Mouse (Mus musculus) yolk sac, embryonic 10.5 days (tissue): ENCODE measurements around the gene Ccdc9.
A peak's percentile ranks its signal among the peaks of the same experiment; 100 is the strongest.
"Not testable (repeated sequence)": the region's sequence is repeated elsewhere in the genome, so short reads cannot be mapped to it uniquely, and the experiment has no call there.

Experiments used
- DNase-seq: peaks from one replicate; pipeline ENCODE4 v3.0.0-alpha.2; 2017; ENCODE audit warnings: low spot score

Ccdc9 gene

DNA sequence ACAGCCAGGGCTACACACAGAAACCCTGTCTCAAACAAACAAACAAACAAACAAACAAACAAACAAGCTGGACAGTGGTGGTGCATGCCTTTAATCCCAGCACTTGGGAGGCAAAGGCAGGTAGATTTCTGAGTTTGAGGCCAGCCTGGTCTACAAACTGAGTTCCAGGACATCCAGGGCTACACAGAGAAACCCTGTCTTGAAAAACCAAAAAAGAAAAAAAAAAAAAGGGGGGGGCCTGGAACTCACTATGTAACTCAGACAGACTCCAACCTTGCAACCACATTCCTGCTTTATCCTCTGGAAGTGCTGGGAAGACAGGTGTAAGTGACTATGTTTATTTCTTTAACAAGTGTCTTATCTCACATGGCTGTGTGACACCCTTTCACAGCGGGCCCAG, 21.5 kb upstream of the Ccdc9 start, which contains the start of gene Bbc3:
Gene Bbc3 (plus strand): TSS at position 301 of the 400 bp plus-strand sequence.
- DNase-seq: not testable (repeated sequence)

DNA sequence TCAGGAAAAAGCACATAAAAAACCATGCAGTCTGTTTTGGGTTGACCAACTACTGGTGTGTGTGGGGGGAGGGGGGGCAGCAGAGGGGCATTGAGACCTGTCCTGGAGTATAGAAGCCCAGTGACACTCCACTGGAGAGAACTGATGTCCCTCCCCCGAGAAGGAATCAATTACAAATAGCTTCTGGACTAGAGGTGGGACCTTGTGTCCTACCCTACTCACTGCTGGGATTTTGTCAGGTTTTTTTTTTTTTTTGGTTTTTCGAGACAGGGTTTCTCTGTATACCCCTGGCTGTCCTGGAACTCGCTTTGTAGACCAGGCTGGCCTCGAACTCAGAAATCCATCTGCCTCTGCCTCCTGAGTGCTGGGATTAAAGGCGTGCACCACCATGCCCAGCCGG, 20.5 kb upstream of the Ccdc9 start:
- not testable (repeated sequence) for DNase-seq

DNA sequence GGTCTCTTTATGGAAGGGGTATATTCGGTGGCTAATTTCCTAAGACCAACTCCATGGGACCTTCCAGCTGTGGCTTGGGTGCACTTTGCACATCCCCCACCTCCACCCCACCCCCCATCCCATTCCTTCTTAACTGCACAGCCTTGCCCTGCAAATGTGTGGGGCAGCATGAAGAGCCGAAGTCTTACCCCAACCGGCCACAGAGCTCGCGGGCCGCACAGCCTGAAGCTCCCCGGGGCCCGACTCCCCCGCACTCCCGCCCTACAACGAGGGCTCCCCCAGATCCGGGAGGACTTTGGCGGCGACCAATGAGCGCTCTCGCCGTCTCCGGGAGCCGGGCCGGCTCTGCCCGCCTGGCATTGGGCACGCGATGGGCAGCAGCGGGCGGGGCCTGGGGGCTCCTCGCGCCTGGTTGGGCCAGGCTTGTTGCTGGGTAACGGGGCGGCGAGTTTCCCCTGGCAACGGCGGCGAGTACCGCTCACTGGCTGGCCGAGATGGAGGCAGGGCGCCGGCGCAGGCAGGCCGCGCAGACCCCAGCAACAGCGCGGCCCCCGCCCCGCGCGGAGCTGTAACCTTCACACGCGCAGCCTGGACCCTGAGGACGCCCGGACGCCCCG, 12.9 kb upstream of the Ccdc9 start:
- DNase-seq: peak; percentile 71

DNA sequence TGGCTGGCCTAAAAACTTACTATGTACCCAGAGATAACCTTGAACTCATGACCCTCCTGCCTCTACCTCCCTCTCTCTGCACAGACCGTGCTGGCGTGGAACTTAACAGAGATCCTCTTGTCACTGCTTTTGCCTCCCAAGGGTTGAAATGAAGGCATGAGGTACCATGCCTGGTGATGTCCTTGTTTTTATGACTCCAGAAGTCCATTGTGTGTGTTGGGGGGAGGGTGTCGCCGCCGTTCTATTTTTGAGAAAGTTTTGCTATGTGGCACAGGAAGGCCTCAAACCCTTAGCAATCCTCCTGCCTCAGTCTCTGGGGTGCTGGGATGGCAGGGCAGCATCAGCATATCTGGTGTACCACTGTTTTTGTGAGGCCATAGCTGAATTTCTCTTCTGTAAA, 12.3 kb upstream of the Ccdc9 start:
- no peak for DNase-seq

DNA sequence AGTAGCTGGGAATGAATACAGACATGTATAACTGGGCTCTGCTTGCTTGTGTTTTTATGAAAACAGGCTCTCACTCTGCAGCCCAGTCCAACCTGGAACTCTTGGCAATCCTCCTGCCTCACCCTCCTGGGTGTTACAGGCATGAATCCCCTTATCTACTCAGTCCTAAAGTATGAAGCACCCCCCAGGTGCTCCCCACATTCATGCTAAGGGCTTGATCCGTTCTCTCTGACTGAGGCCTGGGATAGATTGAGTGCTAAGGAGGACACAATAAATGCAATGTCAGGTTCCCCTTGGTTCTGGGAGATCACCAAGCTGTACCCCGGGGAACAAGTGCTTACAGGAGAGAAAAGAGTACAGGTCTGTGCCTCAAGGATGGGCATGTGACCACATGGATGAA, 11.0 kb upstream of the Ccdc9 start:
- DNase-seq: no peak

DNA sequence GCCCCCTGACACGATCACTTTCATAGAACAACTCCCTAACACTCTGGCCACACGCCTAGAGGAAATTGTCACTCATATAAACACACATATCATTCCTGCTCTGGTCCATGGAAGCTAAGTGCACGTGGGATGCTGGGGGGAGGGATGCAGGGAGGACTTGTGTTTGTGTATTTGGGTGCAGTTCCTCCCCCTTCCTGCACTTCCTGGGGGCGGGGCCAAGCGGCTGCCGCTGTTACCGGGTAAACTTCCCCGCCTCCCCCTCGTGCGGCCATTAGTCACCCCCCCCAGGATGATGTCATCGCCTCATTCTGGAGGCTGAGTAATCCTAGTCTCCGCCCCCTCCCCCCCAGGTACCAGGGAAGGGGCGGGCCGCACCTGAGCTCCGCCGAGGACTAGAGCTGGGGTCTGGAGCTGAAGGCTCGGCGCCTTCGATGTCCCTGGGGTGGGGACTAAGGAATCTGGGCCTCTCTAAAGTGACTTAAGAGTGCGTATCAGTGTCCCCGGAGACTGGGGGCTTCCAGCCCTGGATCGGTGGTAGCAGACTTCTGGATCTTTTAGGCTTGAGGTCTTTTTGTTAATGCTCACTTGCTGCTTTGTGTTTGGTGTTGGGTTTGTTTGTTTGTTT, 10.3 kb upstream of the Ccdc9 start:
- DNase-seq: peak; percentile 91

DNA sequence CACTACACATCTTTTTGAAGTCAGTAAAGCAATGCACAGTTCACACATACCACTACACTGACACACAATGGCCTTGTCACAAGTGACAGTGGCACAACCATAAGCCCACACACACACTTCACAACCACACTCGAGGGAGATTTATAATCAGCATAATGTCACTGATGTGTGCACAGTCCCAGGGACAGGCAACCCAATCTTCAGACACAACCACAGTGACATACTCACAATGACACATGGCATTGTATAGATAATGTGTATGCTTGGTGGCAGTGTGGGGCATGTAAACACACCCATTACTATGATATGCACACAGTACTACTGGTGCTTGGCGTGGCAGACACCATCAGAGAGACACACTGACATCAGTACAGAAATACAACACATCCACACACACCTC, 9.6 kb upstream of the Ccdc9 start:
- DNase-seq: no peak

DNA sequence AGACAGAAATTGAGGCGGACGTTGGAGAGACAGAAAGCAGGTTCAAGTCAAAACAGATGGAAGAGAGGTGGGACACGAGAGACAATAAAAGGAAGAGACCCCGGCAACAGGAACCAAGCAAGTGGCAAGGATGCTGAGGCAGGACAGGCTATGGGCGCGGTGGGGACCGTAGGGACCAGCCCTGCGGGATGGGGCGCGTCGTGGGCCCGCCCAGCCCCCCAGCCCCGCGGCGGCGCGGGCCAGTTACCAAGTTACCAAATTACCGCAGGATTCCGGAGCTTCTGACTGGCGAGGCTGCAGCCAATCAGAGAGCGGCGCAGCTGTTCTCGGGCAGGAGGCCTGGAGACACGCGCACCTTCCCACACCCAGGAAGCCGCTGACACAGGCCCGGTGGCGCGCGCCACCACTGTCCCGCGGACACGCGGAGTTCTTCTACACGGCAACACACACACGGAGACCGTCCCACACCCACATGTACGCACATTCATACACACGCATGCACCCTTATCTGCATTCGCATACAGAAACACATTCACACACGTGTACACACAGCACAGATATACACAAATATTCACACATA, 8.8 kb upstream of the Ccdc9 start:
- DNase-seq: peak; percentile 76

DNA sequence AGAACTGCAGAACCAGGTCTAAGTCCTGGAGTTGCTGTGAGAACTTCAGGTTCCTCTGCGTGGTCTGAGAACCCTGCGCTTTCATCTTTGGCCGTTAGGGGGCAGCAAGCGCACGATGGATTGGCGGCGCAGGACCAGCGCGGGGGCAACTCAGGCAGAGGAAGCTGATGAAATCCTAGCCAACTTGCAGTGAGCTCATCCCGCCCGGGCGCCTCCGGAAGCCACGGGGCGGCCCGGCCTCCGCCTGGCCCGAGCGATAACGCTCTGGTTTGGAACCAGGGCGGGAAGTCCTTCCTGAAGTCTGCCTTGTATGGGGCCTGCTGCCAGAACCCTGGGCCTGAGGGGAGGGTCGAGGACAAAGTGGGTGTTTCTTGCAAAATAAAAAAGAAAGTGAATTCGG, 8.2 kb upstream of the Ccdc9 start:
- peak; percentile 90 for DNase-seq

DNA sequence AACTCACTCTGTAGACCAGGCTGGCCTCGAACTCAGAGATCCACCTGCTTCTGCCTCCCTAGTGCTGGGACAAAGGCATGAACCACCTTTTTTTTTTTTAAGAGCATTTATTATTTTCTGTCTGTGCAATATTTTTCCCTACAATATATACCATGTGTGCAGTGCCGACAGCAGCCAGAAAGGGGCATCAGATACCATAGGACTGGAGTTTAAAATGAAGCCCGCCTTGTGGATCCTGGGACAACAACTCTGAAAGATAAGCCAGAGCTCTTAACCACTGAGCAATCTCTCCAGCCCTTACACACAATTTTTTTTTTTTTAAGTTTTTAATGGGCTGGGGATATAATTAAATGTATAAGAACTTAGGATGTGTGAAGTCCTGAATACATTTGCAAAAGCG, 7.8 kb upstream of the Ccdc9 start:
- no peak for DNase-seq

DNA sequence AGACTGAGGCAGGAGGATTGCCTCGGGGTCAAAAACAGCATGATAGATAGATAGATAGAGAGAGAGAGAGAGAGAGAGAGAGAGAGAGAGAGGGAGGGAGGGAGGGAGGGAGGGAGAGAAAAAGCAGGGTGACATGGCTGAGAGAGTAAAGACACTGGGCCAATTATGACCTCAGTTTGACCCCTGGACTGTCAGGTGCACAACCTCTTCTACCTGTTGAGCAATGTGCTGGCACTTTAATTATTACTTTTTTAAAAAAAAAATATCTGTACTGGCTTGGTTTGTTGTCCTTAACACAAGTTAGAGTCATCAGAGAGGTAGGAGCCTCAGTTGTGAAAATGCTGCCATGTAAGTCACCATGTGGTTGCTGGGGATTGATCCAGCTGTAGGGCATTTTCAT, 1.2 kb upstream of the Ccdc9 start:
- no peak for DNase-seq

DNA sequence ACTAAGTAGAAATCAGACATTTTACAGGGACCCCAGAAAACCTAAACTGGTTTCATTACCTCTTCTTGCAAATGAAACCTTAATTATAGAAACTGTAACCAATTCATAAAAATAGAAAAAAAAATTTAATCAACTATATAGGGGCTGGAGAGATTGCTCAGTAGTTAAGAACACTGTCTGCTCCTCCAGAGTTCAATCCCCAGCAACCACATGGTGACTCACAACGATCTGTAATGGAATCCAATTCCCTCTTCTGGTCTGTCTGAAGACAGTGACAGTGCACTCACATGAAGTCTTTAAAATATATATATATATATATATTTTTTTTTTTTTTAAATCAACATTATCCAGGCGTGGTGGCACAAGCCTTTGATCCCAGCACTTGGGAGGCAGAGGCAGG, 421 bp upstream of the Ccdc9 start:
- DNase-seq: no peak

DNA sequence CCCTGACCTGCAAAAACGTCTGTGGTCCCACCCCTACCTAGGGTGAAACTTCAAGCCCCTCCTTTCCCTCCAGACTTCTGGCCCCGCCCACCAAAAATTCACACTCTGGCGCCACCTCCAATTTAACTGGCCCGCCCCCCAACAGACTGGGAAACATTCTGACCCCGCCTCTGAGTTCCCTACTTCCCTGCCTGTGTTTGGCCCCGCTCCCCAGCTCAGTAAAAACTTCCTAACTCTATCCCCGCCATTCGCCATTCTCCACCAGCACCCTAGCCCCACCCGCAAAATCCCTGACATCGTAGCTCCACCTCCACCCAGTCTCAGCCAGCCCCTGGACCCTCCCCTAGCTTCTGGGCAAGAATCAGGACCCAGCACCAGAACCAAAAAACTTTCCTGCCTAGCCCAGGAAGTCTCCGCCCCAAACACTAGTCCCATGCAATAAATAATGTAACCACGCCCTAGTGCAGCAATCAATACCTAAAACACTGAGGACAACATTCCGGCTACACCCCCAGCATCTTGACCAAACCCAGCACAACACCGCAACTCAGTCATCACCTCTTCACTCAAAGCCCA, 1.1 kb downstream of the Ccdc9 start:
- no peak for DNase-seq

DNA sequence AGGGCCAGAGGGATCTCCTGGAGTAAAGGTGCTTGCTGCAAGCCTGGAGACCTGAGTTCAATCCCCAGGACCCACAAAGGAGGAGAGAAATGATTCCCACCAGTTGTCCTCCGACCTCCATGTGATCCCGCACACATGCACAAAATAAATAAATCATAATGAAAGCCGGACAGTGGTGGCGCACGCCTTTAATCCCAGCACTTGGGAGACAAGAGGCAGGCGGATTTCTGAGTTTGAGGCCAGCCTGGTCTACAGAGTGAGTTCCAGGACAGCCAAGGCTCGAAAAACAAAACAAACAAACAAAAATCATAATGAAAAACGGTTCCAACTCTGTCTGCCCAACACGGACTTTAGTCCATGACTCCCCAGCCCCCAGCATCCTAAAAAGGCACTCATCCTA, 1.7 kb downstream of the Ccdc9 start:
- no peak for DNase-seq

DNA sequence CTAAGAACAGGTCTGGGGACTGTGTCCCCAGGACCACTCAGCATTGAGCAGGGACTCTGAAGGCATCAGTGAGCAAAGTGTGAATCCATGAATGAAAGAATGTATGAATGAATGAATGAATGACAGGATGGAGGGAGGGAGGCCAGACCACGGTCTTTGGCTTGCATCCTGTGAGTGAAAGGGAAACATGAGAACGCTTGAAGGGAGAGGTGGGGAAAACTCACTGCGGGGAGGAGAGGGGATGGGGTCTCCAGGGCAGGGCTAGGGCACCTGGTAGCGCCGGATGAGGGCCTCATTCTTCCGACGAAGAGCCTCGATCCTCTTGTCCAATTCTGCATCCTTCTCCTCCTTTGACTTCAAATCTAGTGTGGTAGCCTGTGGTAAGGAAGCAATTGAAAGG, 2.6 kb downstream of the Ccdc9 start:
- DNase-seq: no peak

DNA sequence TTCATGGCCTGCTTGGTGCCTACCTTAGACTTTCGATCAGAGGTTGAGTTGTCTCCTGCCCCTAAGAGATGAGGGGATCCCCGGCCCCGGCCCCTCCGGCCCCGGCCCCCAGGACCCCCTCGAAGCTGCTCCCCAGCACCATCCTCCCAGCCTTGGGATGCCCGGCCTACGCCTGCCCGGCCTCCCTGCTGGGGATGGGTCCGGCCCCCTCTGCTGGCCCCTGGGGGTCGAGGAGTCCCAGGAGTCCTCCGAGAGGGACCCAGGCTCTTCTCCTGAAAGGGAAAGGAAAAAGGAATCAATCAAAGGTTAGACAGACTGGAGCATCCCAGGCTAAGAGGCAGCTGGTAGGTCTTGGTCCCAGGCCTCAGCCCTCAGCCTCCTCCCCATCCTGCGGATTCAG, 4.3 kb downstream of the Ccdc9 start:
- DNase-seq: no peak

DNA sequence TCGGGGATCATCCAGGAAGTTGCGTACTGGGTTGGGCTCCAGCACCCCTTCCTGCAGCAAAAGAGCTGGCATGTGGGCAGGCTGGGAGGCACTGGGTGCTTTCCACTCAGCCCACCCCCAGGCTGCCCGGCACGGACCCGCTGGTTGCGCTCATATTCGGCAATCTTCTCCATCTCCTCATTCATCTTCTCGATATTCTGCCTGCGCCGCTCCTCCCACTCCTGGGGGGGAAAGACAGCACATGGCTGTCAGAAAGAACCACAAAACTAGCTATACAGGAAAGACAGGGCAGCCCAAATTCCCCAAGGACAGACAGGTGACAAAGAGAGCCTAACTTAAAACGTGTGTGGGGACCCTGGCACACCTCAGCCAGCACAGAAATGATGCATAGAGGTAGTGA, 5.9 kb downstream of the Ccdc9 start:
- DNase-seq: no peak

DNA sequence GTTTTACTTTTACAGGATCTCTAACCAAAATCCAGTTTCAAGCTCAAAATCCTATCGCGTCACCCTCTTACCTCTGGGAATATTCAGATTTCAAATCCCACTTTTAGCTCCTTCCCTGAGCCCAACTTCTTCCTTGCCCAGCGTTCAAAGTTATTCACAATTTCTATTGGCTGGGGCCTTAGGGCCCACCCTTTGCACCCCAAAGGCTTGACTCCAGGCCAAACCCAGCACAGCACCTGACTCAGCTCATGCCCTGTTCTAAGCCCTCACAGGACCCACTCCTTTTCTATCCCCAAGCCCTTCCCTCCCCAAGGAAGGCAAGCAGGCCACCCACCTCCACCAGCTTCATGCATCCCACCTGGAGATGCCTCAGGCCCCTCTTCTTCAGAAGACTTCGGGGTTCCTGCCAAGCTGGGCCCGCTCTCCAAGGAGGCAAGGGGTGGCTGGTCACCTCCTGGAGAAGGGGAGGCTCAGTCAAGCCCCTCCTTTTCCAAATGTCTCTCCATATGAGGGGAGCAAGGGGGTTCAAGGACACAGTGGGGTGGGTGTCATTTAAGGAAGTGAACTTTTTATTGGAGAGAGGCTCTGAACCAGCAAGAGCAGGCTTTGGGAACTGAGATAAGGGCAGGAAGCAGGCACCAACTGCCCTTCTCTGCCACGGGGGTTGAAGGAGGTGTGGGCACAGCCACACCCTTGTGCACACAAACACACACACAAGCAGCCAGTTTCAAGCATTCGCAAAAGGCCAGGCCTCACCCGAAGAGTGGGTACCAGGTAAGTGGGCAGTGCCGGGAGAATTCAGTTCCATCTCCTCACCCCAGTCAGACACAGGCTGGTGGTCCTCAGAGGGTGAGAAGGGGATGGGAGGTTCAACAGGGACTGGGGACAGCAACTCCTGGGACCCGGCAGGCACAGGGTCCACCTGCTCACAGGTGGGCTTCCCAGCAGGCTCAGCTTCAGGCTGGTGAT, 11.4 kb downstream of the Ccdc9 start:
- no peak for DNase-seq

DNA sequence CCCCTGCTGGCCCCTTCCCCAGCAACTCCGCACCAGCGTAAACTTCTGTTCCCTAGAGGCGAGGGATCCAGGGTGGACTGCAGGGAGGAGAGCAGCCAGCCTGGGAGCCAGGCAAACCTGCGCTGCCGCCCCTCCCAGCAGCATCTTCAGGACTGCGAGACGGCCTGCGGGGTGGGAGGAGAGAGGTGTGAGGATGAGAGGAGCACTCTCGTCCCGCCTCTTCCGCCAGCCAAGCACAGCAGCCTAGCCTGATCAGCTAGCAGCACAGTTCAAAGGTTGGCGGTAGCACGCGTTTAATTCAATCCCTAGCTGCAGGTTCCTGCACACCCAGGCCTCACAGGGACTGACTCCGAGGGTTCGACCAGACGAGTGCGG, 12.8 kb downstream of the Ccdc9 start:
- peak; percentile 95 for DNase-seq

DNA sequence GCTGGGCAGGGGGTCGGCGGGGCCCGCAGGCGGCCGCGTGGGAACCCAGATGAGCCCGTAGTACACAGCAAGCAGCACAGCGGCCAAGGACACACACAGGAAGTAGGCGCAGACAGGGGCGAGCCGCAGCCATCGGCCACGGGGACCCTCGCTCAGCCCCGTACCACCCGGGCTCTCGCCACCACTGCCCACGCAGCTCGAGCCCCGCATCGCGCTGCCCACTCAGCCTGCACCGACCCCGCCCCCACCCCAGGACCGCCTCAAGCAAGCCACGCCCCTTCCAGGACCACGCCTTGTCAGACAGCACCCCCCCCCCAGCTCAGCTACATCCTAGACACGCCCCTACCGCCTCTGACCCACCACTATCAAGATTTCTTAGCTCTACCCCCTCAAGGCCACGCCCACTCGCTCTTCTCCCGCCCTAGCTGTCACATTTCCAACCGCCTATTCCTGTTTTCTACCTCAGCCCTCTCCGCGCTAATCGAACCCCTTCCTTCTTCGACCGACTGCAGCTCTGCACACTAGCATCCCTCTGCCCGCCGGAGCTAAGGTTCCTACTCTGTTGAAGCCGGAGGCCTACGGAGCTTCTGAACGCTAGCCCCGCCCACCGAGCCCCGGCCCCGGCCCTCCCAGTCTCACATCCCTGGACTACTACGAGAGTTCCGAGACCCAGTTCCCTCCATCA, 13.4 kb downstream of the Ccdc9 start, which contains the start of gene Inafm1:
Gene Inafm1 (minus strand): TSS at position 537 of the 685 bp plus-strand sequence.
- peak; percentile 98 for DNase-seq

DNA sequence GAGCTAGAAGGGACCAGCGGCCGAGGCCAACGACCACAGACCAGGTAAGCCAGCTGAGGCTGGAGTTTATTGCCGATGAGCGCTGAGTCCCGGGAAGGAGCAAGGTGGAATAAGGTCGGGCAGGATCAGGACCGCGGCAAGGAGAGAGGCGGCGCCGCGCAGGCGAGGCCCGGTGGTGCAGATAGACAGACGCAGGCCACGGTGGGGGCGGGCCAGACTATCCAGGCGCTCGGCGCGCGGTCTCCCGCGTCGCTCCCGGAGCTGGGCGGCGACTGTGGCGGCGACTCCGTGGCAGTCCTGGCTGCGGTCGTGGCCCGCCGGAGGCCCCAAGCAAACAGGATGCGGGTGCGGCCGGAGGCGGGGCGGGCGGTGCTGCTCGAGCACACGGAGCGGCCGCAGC, 13.9 kb downstream of the Ccdc9 start:
- DNase-seq: peak; percentile 80

DNA sequence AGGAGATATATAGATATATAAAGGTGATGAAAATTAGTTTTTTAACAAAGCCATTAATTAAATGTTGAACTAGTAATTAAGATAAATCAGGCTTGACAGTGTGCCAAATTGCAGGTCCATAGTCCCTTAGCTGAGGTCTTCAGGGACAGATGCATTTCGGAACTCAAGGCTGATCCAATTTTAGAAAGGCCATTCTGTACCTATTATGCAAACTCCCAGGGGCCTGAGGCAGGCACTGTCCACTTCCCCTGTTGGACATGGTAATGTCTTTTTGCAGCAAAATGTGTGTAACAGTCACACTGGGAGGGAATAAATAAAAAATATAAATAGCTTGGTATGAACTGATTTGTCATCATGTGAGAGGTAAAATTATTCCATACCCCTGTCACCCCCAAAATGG, 15.5 kb downstream of the Ccdc9 start:
- no peak for DNase-seq
